13 mouse cellular contexts compared by ENCODE assay signal in the genomic region with DNA sequence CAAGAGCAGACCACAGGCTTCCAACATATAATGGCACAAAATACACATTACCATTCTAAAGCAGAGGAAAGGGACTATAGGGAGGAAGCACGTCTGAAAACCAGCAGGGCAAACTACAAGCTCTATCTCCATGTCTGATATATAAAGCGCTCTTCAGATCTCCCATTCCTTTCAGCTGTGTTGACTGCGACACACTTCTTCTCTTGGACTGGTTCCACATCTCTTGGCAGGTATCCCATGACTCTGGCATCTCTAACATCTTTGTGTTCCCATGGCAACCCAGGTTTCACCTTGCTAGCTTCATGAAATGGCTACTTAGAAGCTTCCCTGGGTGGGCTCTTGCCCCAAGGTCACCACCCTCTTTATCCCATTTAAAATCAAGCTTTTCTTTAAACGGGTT.
DNase-seq lines count a peak whose midpoint lies in the region; ATAC-seq lines count a peak whose summit lies in the region.
"Had no signal": no experiment of that assay in that cellular context is flagged by ENCODE, and none has a peak within 500 bp of the region (broad histone marks: within the 10 kb centered on the region; RNA-seq: fewer than 3 reads in every experiment).

No protein-coding gene starts in this region.

- DNase-seq in hindbrain, embryonic 11.5 days (ENCODE audit: low spot score): no peak
- peak; percentile 85 for DNase-seq in cerebellum, adult 9-11 months
- DNase-seq in left cerebral cortex, postnatal 10 days (ENCODE audit: extremely low spot score in 1 of 2, low spot score in 2 of 2): peak; percentile 52 to 54
- DNase-seq in gastrocnemius, adult 8-10 months (ENCODE audit: low spot score in 2 of 2): no peak
- DNase-seq in spleen, adult 12 weeks (ENCODE audit: low spot score): no peak
- DNase-seq: thymus, postnatal 14 days had no signal

- intact Hi-C loops in left cerebral cortex, postnatal 10 days (cut with DNase I): no loop called here

- no peak overlapping the region for H3K4me3 ChIP-seq in hindbrain, embryonic 15.5 days
- no peak overlapping the region for H3K4me3 ChIP-seq in hindbrain, embryonic 11.5 days (ENCODE audit: low read depth, low read length)
- H3K4me3 ChIP-seq: embryonic facial prominence, embryonic 10.5 days; heart, embryonic 13.5 days had no signal

- WGBS in hindbrain, embryonic 15.5 days: 63% methylated on average over 4 of the region's 4 CpGs
- WGBS in hindbrain, embryonic 11.5 days: 91% methylated on average over 4 of the region's 4 CpGs

- no peaks in the 10 kb centered on the region for H3K4me1 ChIP-seq in hindbrain, embryonic 15.5 days (replicated peaks)
- H3K4me1 ChIP-seq in hindbrain, embryonic 11.5 days (replicated peaks; ENCODE audit: control insufficient read depth, insufficient read depth, low read length): no peaks in the 10 kb centered on the region
- H3K4me1 ChIP-seq: embryonic facial prominence, embryonic 10.5 days; heart, embryonic 13.5 days had no signal

- H3K36me3 ChIP-seq in hindbrain, embryonic 15.5 days: no peaks in the 10 kb centered on the region
- no peaks in the 10 kb centered on the region for H3K36me3 ChIP-seq in hindbrain, embryonic 11.5 days (ENCODE audit: control insufficient read depth, insufficient read depth, low read length)
- H3K36me3 ChIP-seq: embryonic facial prominence, embryonic 10.5 days; heart, embryonic 13.5 days had no signal

- 0 out of 2 replicates have a peak overlapping the region, but pooled peaks have one; percentile 34 for H3K27ac ChIP-seq in hindbrain, embryonic 15.5 days (replicated peaks)
- no peak overlapping the region for H3K27ac ChIP-seq in hindbrain, embryonic 11.5 days (ENCODE audit: low read depth, low read length)
- H3K27ac ChIP-seq: embryonic facial prominence, embryonic 10.5 days; heart, embryonic 13.5 days had no signal

- H3K9ac ChIP-seq in hindbrain, embryonic 15.5 days: no peak overlapping the region
- H3K9ac ChIP-seq in hindbrain, embryonic 11.5 days (ENCODE audit: low read depth, low read length): no peak overlapping the region
- H3K9ac ChIP-seq: heart, embryonic 13.5 days had no signal

- no peak overlapping the region for H3K4me2 ChIP-seq in hindbrain, embryonic 15.5 days
- H3K4me2 ChIP-seq in hindbrain, embryonic 11.5 days (replicated peaks; ENCODE audit: low read depth, low read length): no peak overlapping the region
- H3K4me2 ChIP-seq: heart, embryonic 13.5 days had no signal

- no peaks in the 10 kb centered on the region for H3K27me3 ChIP-seq in hindbrain, embryonic 15.5 days
- H3K27me3 ChIP-seq in hindbrain, embryonic 11.5 days (ENCODE audit: control insufficient read depth, insufficient read depth, low read length): no peaks in the 10 kb centered on the region
- H3K27me3 ChIP-seq: heart, embryonic 13.5 days had no signal

- ATAC-seq in hindbrain, embryonic 15.5 days (ENCODE audit: low FRiP score, low read depth): no peak
- ATAC-seq in hindbrain, embryonic 11.5 days (ENCODE audit: low FRiP score): no peak
- peak; percentile 70 for ATAC-seq in cerebellum, adult (ENCODE audit: insufficient number of reproducible peaks, low FRiP score, low TSS enrichment)
- ATAC-seq: CD4-positive, CD25-positive, alpha-beta regulatory T cell, adult 4 months; intestine, postnatal 0 days; Patski had no signal

- no peaks in the 10 kb centered on the region for H3K9me3 ChIP-seq in hindbrain, embryonic 15.5 days
- H3K9me3 ChIP-seq in hindbrain, embryonic 11.5 days (ENCODE audit: control insufficient read depth, low read length): no peaks in the 10 kb centered on the region
- H3K9me3 ChIP-seq: embryonic facial prominence, embryonic 10.5 days; heart, embryonic 13.5 days had no signal

Comparison
In these comparisons a context has a peak if more than half of its experiments do, and no peak if none do; other contexts are left out.
1. DNase-seq: peak in cerebellum, adult 9-11 months (single experiment) and left cerebral cortex, postnatal 10 days (2 of 2); none in hindbrain, embryonic 11.5 days (single experiment), gastrocnemius, adult 8-10 months (0 of 2) and spleen, adult 12 weeks (single experiment).